Mouse (Mus musculus) ES-Bruce4 (cell line): ENCODE data around the gene Rhod. TPM values are rescaled to one million over a fixed set of nuclear protein-coding genes. Genes with fewer than 3 reads are reported as not detected.

Source experiments
- H3K27ac ChIP-seq: 2 replicates; pipeline ENCODE4 v1.5.1; 2012; ENCODE audit warnings: low read length, inconsistent platforms; ENCODE audit not compliant: insufficient read depth
- H3K27me3 ChIP-seq: 2 replicates; pipeline ENCODE4 v1.6.1; 2012; ENCODE audit warnings: mild to moderate bottlenecking, low read length, inconsistent platforms; ENCODE audit not compliant: control insufficient read depth, poor library complexity, insufficient read depth, severe bottlenecking
- H3K36me3 ChIP-seq: 2 replicates; pipeline ENCODE4 v1.6.1; 2012; ENCODE audit warnings: inconsistent platforms, mild to moderate bottlenecking, low read length, moderate library complexity; ENCODE audit not compliant: control insufficient read depth, poor library complexity, insufficient read depth, severe bottlenecking
- H3K4me1 ChIP-seq: one replicate; pipeline ENCODE4 v1.8.1; 2011; ENCODE audit warnings: low read length; ENCODE audit not compliant: control insufficient read depth, insufficient read depth
- H3K4me3 ChIP-seq: 2 replicates; pipeline ENCODE4 v1.5.1; 2011; ENCODE audit warnings: low read depth, mild to moderate bottlenecking, low read length
- H3K9ac ChIP-seq: 2 replicates; pipeline ENCODE4 v1.6.1; 2012; ENCODE audit warnings: low read depth, mild to moderate bottlenecking, inconsistent platforms; ENCODE audit not compliant: poor library complexity, severe bottlenecking
- H3K9me3 ChIP-seq: replicated peaks from 2 replicates; pipeline ENCODE4 v1.6.1; 2012; ENCODE audit warnings: mild to moderate bottlenecking, low read length, inconsistent platforms; ENCODE audit not compliant: control insufficient read depth, poor library complexity, insufficient read depth, severe bottlenecking
- CTCF ChIP-seq: IDR thresholded peaks from one replicate; pipeline ENCODE4 v1.8.1; 2011; ENCODE audit warnings: low read depth, low read length
- EP300 ChIP-seq: IDR thresholded peaks from 2 replicates; pipeline ENCODE4 v1.6.1; 2011; ENCODE audit warnings: low read depth, low read length; ENCODE audit not compliant: insufficient read depth
- POLR2A ChIP-seq: IDR thresholded peaks from one replicate; pipeline ENCODE4 v1.8.1; 2011; ENCODE audit warnings: low read length; ENCODE audit not compliant: insufficient read depth
- polyA plus RNA-seq: library from polyadenylated mRNA; stranded (reverse); fragments of >200 nt; gene quantifications from 2 replicates; pipeline ENCODE4 v1.2.4, GENCODE M21; 2011; ENCODE audit warnings: low read depth; ENCODE audit not compliant: missing spikeins, insufficient read depth, insufficient read length

Gene Rhod
- polyA plus RNA-seq, 1 experiment: 16.9 TPM

DNA sequence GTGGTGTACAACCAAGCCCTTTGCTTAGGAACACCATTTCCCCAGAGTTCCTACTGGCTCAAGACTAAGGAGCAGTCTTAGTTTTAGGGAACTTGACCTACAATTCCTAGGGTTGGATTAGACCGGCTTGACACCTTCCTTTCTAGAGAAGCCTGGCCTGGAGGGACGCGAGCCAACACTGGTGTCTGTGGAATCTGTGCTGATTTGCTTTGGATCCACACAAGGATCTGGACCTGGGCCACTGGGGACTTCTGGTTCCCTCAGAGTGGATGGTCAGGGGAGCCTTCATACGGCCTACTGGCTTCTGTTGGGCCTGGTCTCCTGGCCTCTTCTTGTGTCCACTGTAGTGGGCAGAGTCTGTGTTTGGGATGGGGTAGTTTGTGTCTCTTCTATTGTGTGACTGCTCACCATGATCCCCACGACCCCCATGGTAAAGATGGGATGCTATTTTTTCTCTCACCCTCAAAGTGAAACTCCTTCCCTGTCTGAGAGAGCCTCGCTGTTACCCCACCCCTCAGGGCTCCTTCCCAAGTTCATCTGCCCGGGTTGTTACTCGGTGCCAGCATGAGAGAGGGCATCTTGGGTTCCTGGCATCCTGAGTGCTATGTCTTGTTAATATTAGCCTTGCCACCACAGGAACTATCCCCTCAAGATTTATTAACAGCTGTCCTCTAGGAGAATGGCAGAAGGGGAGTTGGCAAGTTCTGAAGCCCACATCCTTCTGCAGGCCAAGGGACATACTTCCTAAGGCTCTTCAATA lies 7.6 kb upstream of the Rhod start:
- Histone ChIP-seq H3K4me3 (no peak overlapping the region), H3K4me1 (no peaks in the 10 kb centered on the region)
- TF ChIP-seq EP300 (no peak), CTCF (no peak), POLR2A (no peak)

DNA sequence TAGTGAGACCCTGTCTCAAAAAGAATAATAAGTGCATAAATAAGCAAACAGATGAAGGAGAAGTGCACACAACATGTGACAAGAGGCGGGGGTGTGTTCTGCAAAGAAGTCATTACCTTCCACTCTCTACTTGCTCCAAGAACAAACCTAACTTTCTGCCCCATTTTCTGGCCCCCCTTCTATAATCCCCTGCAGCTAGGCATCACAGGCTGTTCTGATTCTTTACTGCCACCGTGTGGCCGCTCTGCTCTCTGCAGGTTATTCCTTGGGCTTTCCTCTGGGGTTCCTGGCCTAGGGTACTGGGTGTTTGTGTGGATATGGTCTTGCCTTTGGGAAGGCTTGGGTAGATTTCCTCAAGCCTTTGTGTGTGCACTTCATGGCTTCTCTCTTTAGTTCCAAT lies 3.2 kb upstream of the Rhod start:
- peaks cover 4% of the 10 kb centered on the region for H3K4me1 ChIP-seq
- no peak for TF ChIP-seq POLR2A
- TF ChIP-seq CTCF: peak; percentile 75
- 0 out of 2 replicates have a peak, but pooled peaks cover 3% of the 10 kb centered on the region for H3K36me3 ChIP-seq
- no peaks in the 10 kb centered on the region for H3K27me3 ChIP-seq
- no peak overlapping the region for H3K9ac ChIP-seq
- no peaks in the 10 kb centered on the region for H3K9me3 ChIP-seq
- no peak overlapping the region for H3K27ac ChIP-seq
- no peak overlapping the region for H3K4me3 ChIP-seq

More for the DNA sequence above, 7.6 kb upstream of the Rhod start:
- Histone ChIP-seq H3K27ac (no peak overlapping the region), H3K36me3 (peaks cover 3% of the 10 kb centered on the region; the same call in 1 of the 2 replicates), H3K9me3 (no peaks in the 10 kb centered on the region), H3K27me3 (no peaks in the 10 kb centered on the region), H3K9ac (no peak overlapping the region)

DNA sequence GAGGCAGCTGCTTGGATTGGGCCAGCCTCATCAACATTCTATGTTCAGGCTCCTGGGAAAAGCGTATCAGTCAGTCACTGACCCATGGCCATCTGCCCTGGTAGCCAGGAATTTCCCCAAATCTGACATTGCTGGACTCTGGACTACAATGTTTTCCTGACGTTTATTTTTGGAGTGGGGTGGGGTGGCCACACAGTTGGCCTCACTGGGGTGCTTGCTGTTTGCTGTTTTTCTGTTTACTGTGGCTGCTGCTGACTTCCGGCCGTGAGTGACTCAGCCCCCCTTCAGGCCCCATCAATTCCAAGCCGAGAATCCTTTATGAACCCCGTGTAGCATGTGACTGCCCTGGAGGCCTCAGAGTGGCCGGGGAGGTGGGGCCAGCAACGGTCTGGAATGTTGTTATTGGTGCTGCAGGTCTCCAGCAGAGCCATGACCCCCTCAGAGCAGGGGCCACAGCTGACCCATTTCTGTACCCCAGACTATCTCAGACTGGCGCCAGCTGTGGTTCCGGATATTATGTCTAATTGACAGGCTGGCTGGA lies 2.5 kb upstream of the Rhod start:
- TF ChIP-seq EP300 (no peak), CTCF (no peak)
- no peaks in the 10 kb centered on the region for H3K9me3 ChIP-seq
- H3K27me3 ChIP-seq: no peaks in the 10 kb centered on the region
- no peak overlapping the region for H3K4me3 ChIP-seq
- 0 out of 2 replicates have a peak, but pooled peaks cover 3% of the 10 kb centered on the region for H3K36me3 ChIP-seq
- H3K27ac ChIP-seq: no peak overlapping the region
- H3K4me1 ChIP-seq: peaks cover 4% of the 10 kb centered on the region
- no peak overlapping the region for H3K9ac ChIP-seq

DNA sequence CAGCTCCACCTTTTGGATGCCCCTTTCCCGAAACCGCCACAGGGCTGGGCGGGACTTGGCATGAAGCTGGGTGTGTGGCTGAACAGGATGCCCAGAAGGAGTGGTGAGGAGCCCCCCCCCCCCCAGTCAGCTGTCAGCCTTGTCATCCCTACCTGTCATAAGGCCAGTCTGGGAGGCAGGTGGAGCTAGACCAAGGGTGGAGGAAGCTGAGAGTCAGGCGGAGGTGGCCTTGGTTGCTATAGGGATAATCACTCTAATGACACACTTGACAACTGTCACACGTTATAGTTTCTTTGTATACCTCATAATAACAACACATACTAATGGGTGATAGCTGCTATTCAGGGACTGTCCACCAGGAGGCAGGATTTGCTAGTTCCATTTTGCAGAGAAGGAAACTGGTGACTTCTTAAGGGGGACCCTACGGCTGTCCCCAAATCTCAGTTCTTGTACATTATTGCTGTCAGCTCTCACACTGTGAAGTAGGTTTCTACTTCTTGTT lies 1.9 kb upstream of the Rhod start:
- Histone ChIP-seq H3K36me3 (0 out of 2 replicates have a peak, but pooled peaks cover 3% of the 10 kb centered on the region), H3K9ac (no peak overlapping the region), H3K27ac (no peak overlapping the region), H3K4me3 (no peak overlapping the region), H3K9me3 (no peaks in the 10 kb centered on the region), H3K4me1 (peaks cover 4% of the 10 kb centered on the region), H3K27me3 (no peaks in the 10 kb centered on the region)
- TF ChIP-seq EP300 (no peak), POLR2A (no peak), CTCF (no peak)

DNA sequence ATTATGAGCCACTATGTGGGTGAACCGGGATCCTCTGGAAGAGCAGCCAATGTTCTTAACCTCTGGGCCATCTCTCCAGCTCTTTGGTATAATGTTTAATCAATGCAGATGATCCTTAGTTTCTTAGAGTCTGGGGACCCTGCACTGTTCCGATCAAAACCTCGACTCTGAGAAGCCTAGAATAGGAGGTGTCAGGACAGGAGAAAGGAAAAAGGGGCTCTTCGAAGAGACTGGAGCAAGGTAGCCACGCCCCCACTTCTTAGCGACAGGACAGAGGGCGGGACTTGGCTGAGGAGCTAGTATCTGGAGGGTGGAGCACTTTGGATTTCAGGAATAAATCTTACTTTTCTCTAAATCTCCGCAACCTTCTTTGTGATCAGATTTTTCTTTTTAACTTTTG lies 990 bp upstream of the Rhod start:
- peak overlapping the region; percentile 92 for H3K4me3 ChIP-seq
- H3K27me3 ChIP-seq: no peaks in the 10 kb centered on the region
- H3K9ac ChIP-seq: peak overlapping the region; percentile 80
- 0 out of 2 replicates have a peak, but pooled peaks cover 3% of the 10 kb centered on the region for H3K36me3 ChIP-seq
- TF ChIP-seq CTCF (no peak), POLR2A (no peak), EP300 (no peak)
- no peaks in the 10 kb centered on the region for H3K9me3 ChIP-seq
- peak overlapping the region; percentile 39; the same call in 1 of the 2 replicates for H3K27ac ChIP-seq
- H3K4me1 ChIP-seq: peaks cover 4% of the 10 kb centered on the region

DNA sequence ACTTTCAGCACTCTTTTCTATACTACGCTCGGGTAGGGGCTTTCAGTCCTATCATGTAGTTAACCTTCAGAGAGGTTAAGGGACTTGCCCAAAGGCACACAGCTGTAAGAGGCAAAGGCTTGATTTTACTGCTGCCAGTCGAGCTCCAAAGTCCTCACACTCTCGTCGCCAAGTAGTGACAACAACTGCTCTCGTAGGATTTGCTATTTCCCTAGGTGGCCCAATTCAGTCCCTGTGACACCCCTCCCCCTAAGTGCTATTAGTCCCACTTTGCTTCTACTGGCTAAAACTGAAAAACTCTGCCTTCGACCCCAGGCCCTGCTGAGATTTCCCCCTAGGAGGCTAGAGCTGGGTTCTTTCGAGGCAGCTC lies 456 bp downstream of the Rhod start:
- Histone ChIP-seq H3K4me1 (peaks cover 4% of the 10 kb centered on the region), H3K9me3 (no peaks in the 10 kb centered on the region), H3K27ac (no peak overlapping the region), H3K4me3 (peak overlapping the region; percentile 68), H3K9ac (peak overlapping the region; percentile 80), H3K36me3 (0 out of 2 replicates have a peak, but pooled peaks cover under 1% of the 10 kb centered on the region), H3K27me3 (no peaks in the 10 kb centered on the region)
- no peak for TF ChIP-seq EP300
- TF ChIP-seq CTCF: no peak
- no peak for TF ChIP-seq POLR2A
